Mouse (Mus musculus): ENCODE results near the gene Tmem176b.
"Not testable (repeated sequence)": the region's sequence is repeated elsewhere in the genome, so short reads cannot be mapped to it uniquely, and the experiment has no call there.

Gene Tmem176b

DNA sequence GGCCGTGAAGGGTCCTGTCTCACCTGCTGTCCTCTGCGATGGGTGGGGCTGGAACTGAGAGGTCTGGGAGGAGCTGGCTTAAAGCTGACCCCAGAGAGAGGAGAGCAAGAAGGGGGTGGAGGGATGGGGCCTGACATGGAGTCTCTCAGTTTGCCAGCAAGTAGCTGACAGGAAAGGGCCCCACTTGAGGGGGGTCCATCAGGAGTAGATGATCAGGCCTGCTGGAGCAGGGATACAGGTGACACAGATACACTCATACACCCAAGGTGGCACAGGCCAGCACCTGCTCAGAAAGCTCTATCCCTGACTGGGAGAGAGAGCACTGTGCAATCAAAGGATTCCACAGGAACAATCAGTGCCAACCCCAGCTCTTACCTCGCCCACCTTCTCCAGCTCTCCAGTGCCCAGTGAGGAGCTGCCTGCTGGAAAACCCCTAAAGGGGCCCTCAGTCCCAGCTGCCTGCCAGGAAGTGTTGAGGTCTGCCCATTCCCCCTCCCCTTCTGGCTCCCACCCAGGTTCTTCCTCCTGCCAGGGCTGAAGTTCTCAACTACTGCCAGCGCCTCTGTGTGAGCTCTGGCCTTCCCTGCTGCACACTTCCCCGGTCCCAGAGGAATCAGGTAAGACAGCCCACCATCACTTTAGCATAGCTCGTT lies at the start of gene Tmem176b:
Gene Tmem176b, minus strand, starts transcription at position 524 of the 653 bp plus-strand sequence.
- peak in 1 of 2 experiments; percentile 24 for DNase-seq

DNA sequence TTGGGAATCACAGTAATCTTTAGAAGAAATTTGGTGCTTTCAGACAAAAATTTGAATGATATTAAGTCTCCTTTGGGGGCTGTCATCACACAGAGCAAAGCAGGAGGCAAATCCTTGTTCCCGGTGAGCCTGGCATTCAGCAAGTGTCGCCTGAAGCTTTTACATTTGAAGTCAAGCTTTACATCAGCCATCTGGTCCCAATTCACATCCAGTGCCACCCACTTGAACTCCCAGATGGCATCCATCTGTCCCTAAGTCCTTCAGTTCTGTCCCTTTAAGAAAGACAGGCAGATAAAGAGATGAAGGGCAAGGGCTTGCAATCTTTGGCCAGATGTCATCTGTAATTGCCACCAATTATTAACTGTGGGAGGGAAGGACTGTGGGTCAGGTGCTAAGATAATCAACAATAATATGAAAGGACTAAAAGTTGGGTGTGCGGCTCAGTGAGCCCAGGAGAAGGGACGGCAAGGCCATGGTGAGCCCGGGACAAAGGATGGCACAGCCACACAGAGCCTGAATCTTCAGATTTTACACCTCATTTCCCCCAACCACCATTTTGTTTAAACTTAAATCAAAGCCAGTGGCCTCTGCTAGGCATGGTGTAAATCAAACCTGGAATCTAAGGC lies 35.3 kb upstream of the Tmem176b start:
- DNase-seq, result no peak

DNA sequence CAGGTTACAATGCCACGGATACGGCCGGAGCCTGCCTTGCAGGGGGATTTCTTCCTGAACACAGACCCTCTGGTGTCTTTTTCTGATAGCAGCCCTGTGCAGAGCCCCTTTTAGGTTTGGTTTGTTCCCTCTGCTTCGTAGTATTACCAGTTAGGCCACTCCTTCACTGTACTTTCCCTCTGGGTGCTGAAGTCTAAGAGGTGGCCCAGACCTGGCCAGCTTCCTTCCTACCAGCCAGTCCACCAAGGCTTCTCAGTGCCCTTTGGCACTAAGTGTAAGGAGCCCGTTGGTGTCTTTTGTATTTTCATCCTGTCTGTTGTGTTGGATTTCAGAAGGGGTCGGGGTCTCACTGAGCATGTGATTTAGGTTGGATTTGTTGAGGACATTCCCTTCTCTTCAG lies 34.2 kb upstream of the Tmem176b start:
- DNase-seq, result no peak

DNA sequence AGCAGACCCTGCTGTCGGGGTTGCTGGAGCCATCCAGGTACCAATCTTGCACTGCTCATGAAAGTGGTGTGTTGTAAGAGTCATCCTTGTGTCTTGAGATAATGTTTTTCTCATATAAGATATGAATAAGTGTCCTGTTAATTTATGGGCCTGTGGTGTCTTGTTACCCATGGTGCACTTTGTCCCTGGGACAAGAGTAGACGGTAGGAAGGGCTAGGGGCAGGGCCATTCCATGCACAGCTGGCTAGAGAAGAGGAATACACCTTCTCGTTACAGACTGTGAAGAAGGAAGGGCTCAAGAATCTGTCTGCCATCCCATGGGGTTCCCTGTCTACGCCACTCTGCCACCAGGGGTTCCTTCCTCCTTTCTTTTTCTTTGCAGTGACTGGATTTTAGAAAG lies 33.3 kb upstream of the Tmem176b start:
- no peak for DNase-seq

DNA sequence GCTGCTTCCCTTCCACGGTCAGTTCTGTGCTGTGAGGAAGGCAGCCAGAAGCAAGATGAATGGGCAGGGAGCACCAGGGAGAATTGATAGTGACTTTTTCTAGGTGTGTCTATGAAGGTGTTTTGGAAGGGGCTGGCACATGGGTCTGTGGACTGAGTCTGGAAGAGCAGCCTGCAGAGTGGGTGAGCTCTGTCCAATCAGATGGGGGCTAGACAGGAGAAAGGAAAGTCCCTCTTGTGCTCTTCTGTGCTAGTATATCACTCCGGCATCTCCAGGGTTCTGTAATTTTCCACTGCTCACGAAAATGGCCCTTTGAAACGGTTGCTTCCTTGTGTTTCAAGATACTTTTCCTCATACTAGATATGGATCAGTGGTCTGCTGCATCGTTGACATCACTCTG lies 31.3 kb upstream of the Tmem176b start, which contains the start of gene Aoc1:
Gene Aoc1, plus strand, starts transcription at position 301 of the 400 bp plus-strand sequence.
- DNase-seq, result no peak

DNA sequence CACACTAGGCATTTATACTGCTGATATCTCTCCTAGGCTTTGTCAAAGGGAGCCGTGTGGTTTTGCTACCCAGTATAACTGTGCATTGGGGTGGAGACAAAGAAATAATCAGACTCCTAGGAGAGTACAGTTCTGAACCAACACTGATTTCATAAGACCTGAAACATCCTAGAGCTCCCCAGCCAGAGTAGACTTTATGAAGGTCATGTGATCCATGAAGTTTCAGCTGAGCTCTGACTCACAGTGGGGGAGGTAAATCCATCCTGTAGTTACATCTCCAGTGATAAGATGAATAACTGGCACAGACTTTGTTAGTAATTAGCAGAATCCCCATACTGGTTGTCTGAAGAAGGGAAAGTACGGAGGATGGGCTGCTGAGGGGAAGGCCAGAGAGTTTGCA lies 28.5 kb upstream of the Tmem176b start:
- no peak for DNase-seq

DNA sequence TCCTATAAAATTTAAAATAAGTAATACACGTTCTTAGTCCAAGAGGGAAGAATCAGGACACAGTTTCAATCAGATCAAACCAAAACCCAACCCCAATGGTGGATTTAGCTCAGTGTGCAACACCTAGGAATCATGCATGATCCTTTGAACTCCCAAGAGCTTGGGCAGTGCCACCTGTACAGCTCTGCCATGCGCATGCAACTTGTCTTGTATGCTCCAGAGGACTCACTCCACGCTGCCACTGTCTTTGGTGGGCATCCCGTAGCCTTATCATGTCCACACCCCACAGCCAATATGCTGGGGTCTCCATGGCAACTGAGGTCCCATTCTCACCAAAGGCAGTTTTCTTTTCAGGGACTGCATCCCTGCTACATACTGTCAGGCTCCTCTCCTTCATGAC lies 25.9 kb upstream of the Tmem176b start:
- DNase-seq, result no peak

DNA sequence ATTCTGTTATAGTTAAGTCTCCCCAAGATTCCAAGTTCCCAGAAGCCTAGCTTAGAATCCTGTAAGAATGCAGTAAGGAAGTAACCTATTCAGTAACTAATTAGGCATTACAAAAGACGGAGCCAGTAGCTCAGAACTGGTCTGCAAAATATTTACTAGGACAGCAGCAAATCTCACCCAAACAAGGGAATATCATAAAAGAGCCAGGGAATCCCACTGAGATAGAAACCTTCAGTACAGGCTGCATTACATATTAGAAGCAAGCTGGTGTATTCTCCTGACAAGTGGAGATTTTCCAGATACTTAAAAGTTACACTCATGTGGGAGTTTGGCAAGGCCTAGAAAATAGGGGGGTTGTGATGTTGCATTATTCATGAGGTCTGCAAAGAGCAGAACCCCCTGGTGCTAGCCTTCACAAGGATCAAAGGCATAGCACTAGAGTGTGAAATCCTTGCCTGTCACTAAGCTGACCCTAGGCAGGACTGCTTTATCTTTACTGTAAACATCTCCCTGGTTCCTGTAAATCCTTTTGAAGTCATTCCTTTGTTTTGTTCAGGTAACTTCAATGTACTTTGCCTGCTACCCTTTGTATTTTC lies 25.2 kb upstream of the Tmem176b start:
- DNase-seq, result not testable (repeated sequence)

DNA sequence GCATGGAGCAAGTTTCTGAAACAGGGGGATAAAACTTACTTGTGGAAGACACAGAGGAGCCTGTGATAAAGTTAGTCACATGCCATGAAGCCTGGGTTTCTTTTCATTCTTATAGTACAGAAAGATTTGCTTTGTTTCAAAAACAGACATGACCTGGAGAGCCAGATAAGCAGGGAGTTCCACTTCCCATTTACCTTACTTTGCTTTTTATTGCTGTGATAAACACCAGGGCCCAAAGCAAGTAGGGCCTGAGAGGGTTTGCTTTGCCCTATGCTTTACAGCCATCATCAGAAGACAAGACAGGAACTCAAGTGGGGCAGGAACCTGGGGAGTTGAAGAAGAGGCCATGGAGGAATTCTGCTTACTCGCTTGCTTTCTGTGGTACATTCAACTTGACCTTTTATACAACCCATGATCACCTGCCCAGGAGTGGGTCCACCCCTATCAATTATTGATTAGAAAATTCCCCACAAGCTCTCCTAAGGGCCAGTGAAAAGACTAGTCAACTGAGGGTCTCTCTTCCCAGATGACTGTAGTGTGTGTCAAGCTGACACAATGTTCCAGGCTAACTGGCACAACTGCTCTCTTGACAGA lies 24.0 kb upstream of the Tmem176b start:
- DNase-seq, result no peak

DNA sequence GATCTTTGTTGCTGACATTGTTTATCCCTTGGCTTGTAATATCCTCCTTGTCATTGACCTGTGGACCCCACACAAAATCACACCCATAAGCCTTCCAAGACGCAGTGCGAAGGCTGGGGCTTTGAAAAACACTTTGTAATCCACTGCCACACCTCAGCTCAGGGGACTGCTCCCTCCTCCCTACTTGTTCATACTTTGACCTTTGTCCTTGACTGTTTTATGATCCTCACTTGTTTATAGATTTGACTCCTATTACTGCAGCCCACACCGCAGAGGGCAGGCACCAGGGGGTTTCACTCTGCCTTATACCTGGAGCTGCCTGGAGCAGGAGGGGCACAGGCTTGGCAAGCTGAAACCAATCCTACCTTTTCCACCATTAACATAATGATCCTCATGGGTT lies 23.4 kb upstream of the Tmem176b start:
- DNase-seq, result no peak

DNA sequence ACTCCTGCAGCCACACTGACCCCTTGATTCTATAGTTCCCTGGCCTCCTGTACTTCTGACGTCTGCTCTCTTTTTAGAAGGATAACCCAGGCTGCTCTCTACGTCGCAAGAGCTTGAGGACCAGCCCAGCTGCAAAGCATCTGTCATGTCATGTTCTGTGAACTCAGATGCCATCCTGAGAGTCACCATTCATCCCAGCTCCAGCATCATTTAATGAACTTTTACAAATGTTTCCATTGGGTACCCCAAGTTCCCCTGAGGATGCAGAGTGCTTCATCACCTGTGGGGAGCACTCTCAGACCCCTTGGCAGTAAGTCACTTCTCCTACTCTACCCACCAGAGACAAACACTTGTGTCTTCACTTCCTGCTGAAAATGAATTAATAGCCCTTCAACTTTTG lies 22.9 kb upstream of the Tmem176b start:
- no peak for DNase-seq

DNA sequence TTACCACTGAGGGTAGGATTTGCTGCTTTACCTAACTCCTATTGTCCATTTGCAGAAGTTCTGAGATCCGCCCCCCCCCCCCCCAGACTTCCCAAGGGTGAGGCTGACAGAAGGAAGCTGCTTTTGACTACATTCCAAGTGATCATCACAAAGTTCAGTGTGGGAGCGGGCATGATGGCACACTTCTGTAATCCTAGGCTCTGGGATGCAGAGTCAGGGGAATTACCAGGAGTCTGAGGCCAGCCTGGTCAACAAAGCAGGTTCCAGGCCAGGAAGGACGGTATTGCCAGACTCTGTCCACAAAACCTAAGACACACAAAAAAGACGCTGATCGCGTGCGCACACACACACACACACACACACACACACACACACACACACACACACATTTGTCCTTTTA lies 22.2 kb upstream of the Tmem176b start:
- DNase-seq, result no peak

DNA sequence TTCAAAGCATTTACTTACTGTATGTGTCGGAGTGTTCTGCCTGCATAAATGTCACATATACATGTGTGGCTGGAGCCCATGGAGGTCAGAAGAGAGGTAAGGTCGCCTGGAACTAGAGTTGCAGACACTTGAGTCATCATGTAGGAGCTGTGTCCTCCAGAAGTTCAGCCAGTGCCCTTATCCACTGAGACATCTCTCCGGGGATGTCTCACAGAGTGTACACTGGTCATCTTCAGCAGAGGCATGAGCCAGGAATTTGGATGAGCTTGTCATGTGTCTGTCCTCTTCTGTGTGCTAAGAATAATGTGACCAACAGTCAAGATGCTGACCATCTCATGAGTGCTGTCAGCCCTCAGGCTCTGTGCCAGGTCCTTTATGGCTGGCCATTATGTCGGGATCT lies 21.5 kb upstream of the Tmem176b start:
- no peak for DNase-seq

DNA sequence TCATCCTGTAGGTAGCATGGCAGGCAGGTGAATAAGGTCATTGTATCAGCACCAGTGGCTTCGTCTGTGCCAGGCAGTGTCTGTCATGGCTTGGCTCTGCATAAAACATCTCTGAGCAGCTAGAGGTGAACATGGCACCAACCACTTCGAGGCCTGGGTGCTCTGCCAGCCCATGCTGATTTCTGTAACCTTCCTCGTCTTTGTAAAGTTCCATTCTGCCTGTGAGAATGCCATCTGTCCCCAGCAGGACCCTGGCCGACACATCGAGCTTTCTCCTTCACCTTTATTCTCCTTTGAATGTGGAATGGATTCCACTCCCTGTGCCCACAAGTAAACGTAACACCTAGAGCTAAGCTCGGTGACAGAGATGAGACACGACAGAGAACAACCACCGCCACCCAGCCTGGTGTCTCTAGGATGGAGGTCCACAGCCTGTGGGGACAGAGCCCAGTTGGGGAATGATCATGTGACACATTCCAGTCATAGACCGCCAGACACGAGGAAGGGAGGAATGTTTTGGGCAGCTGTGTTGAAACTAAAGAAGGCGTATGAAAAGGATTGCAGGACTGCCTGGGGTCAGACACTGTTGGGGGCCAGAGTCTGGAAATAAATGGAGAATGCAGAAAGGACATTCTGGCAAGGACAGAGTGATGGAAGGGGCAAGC lies 20.5 kb upstream of the Tmem176b start:
- no peak for DNase-seq

DNA sequence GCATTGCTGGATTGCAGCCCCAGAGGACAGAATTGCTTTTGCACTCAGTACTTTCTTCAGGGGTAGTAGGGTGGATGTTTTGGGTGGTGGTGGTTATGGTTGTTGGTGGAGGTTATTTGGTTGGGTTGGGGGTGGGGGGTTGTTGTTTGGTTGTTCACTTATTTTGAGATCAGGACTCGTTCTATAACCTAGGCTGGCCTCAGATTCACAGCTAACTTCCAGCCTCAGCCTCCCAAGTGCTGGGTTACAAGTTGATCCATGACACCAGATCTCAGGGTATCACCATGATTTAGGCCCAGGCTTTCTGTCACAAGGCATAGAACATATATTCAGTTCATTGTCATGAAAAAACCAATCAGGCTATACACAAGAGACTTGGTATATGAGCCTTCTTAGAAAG lies 19.6 kb upstream of the Tmem176b start:
- DNase-seq, result no peak

DNA sequence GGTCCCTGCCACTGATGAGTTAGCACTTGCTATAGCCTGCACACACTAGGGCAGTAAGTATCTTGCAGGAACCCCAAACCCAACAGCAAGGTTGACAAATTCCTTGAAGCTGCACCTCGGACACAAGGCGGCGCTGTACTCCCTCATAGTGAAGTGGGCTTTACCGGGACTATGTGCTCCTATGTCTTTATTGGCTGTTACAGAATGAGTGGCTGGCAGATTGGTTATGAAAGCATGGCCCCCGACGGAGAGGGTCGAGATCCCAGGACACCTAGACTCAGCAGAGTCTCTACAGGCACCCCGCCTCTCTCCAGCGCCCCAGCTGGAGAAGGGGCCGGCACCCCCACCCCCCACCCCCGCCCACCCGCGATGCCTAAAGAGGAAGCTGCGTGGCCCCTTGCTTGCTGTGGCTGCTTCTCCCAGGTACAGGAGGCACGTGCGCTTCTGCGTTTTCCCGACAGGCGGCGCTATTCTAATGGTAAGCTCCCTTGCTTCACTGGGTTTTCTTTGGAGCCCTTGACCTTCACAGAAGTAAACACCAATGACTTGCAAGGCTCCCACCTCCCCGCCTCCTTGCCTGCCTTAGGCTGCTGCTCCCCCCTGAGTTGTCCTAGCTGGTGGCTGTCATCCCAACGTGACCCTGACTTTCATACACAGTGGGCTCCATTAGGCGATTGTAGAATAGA lies 19.0 kb upstream of the Tmem176b start:
- peak; percentile 71 to 73 for DNase-seq

DNA sequence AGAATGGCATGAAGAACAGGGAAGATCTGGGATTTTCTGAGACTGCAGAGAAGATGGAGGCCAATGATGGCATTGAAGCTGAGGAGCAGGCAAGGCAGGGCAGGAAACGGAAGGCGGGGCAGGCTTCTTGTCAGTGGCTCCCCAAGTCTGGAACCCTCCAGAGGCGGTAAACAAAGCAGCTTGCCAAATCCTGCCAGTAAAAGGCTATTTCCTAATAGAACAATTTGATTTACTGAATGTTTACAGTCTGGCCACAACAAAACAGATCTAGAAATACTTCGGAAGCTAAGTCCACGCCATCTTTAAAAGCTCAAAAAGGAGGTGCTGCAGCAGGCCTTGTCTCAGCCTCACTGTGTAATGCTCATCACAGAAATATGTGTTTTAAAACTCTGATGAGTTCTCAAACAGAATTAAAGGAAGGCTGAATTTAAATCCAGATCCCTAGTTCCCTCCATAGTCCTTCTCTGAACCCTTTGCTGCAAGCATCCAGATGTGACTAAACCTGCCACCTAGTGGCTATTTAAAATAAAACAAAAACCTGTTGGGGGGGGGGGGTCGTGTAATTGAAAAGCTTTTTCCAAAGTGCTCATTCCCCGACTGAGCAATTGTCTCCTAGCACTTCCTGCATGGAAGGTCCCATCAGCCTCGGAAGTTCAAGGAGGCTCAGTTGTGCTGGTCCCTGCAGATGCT lies 16.5 kb upstream of the Tmem176b start:
- no peak for DNase-seq

DNA sequence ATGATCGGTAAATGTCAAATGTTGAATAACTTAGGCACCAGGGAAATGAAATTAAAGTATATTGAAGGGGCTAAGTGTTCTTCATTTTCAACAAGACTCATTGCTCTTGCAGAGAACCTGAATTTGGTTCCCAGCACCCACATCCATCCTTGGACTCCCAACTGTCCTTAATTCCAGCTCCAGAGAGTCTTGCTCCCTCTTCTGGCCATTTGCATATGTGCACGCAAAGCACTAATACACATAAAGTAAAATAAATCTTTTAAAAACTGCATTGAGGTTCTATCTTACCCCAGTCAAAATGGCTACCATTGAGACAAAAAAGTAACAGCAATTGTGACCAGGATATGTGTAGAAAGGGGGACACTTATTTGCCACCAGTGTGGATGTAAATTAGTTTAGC lies 12.9 kb upstream of the Tmem176b start:
- DNase-seq, result no peak

DNA sequence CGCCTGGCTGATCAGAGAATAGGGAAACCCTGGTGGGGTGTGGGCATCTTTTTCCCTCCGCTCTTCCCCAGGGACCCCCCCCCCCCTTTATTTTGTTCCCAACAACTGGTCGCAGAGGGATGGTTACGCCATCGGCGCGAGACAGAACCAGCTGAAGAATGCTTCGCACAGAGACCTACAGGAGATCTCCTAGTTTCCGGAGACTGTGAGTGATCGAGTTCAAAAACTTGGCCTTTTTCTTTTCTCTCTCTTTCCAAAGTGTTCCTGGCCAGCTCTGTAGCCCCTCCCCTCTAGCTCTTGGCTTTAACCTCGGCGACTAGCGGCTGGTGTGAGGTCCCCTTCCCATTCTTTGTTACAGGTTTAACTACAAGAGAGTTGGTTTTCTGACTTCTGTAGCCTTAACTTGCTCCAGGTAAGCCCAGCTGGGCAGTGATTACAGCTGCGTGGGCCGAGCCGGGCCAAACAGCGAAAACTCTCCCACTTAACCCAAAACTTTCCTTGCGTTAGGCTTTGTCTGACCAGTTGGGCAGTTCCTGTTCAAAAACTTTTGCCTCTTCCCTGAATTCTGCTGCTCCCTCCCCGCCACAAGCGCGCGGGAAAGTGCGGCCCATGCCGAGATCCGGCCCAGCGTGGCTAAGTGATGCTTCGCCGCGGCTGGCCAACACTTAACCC lies 10.7 kb upstream of the Tmem176b start:
- DNase-seq, result no peak

DNA sequence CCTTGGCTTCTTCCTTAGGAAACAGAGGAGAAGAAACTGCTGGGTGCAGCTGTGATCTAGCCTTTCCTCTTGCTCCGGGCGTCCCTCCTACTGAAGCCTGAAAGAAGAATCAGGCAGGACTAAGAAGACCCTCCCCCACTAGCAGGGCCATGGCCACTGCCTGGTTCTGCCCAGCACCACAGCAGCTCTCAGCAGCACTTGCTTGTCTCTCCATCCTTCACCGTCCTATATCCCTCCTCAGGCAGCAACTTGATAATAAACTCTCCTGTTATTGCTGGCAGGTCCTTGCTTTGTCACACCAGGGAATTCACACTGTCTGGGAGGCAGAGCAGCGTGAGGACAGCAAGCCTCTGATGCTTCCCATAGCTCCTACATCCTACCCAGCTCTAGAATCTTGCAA lies 3.8 kb upstream of the Tmem176b start:
- no peak for DNase-seq

DNA sequence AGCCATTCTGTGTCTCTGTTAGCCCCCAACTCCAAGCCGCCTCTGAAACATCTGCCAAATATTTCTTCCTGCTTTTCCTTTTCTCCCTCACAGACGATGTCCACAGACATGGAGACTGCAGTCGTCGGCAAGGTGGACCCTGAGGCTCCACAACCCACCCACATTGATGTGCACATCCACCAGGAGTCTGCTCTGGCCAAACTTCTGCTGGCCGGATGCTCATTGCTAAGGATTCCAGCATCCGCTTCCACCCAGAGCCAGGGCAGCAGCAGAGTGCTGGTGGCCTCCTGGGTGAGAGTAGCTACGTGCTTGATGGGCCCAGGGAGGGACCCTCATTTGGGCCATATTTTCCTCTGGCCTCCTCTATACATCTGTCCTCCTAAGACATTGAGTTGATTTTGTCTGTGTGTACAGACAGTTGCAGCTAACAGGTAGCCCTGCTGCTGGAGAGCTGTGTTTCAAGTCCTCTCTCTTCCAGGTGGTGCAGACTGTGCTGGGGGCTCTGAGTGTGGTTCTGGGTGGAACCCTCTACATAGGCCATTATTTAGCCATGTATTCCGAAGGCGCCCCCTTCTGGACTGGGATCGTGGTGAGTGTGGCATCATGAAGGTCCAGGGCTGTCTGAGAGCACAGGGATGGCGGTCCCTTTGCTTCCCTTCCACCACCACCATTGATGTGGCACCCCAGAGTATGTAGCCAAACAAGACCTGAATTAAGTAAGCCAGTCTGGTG lies 981 bp upstream of the Tmem176b start:
- peak; percentile 32 to 49 for DNase-seq

Data from B cell, adult 2 months (primary cell).